In the genomic region with DNA sequence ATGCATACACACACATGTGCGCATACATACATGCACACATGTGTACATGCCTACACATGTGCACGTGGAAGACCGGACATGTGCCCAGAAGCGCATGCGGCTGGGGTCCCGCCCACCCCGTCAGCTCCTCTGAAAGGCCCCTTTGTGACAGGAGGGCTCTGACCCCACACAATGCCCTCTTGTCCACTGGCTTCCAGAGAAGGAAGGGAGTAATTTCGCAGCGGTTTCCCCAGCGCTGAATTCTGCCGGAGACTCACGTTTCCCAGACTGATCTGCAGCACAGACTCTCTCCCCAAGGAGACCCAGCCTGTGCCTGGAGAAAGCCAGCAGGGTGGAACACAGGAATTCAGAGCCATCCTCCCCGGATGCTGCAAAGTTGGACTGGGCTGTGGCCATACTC, we compare ENCODE assay signal across 18 mouse cellular contexts. TPM values are rescaled to one million over a fixed set of nuclear protein-coding genes. Genes with fewer than 3 reads are reported as not detected.
DNase-seq lines count a peak whose midpoint lies in the region; ATAC-seq lines count a peak whose summit lies in the region.
"Had no signal": no experiment of that assay in that cellular context is flagged by ENCODE, and none has a peak within 500 bp of the region (broad histone marks: within the 10 kb centered on the region; RNA-seq: fewer than 3 reads in every experiment).

No protein-coding gene starts in this region.

- no peak for ATAC-seq in forebrain, embryonic 14.5 days
- ATAC-seq in midbrain, embryonic 12.5 days (ENCODE audit: low FRiP score, low read depth): no peak
- ATAC-seq in midbrain, embryonic 16.5 days: no peak
- no peak for ATAC-seq in limb, embryonic 11.5 days (ENCODE audit: insufficient number of reproducible peaks, low FRiP score, low TSS enrichment, low read depth)
- ATAC-seq in stomach, embryonic 16.5 days (ENCODE audit: insufficient read depth, low FRiP score): no peak; the same call in 1 of the 2 replicates
- no peak for ATAC-seq in kidney, embryonic 16.5 days (ENCODE audit: low FRiP score, low TSS enrichment)
- ATAC-seq: intestine, embryonic 16.5 days had no signal

- H3K36me3 ChIP-seq in forebrain, embryonic 10.5 days (replicated peaks): no peaks in the 10 kb centered on the region
- H3K36me3 ChIP-seq in forebrain, embryonic 14.5 days (ENCODE audit: control insufficient read depth, insufficient read depth, low read length): no peaks in the 10 kb centered on the region
- no peaks in the 10 kb centered on the region for H3K36me3 ChIP-seq in midbrain, embryonic 12.5 days
- H3K36me3 ChIP-seq in midbrain, embryonic 16.5 days (ENCODE audit: control insufficient read depth, insufficient read depth, low read length): no peaks in the 10 kb centered on the region
- H3K36me3 ChIP-seq in limb, embryonic 11.5 days (ENCODE audit: control insufficient read depth, insufficient read depth, low read length): no peaks in the 10 kb centered on the region
- peaks cover 5% of the 10 kb centered on the region; the same call in 1 of the 2 replicates for H3K36me3 ChIP-seq in stomach, embryonic 16.5 days (ENCODE audit: control insufficient read depth, insufficient read depth, low read length)
- H3K36me3 ChIP-seq in kidney, embryonic 16.5 days (ENCODE audit: insufficient read depth, low read length): no peaks in the 10 kb centered on the region
- H3K36me3 ChIP-seq: heart, embryonic 10.5 days; liver, embryonic 15.5 days had no signal

- H3K4me2 ChIP-seq in forebrain, embryonic 14.5 days (ENCODE audit: low read length): no peak overlapping the region
- no peak overlapping the region for H3K4me2 ChIP-seq in midbrain, embryonic 12.5 days (replicated peaks)
- H3K4me2 ChIP-seq in midbrain, embryonic 16.5 days (ENCODE audit: low read length): no peak overlapping the region
- no peak overlapping the region for H3K4me2 ChIP-seq in limb, embryonic 11.5 days (ENCODE audit: low read depth, severe bottlenecking)
- H3K4me2 ChIP-seq in stomach, embryonic 16.5 days (ENCODE audit: low read depth, low read length): no peak overlapping the region
- no peak overlapping the region for H3K4me2 ChIP-seq in kidney, embryonic 16.5 days (replicated peaks; ENCODE audit: low read depth, low read length)
- H3K4me2 ChIP-seq: liver, embryonic 15.5 days; stomach, embryonic 15.5 days had no signal

- no peaks in the 10 kb centered on the region for H3K9me3 ChIP-seq in forebrain, embryonic 10.5 days
- H3K9me3 ChIP-seq in forebrain, embryonic 14.5 days (replicated peaks; ENCODE audit: control insufficient read depth, low read length): no peaks in the 10 kb centered on the region
- no peaks in the 10 kb centered on the region for H3K9me3 ChIP-seq in midbrain, embryonic 12.5 days
- H3K9me3 ChIP-seq in midbrain, embryonic 16.5 days (replicated peaks; ENCODE audit: control insufficient read depth, low read length, poor library complexity, severe bottlenecking): no peaks in the 10 kb centered on the region
- no peaks in the 10 kb centered on the region for H3K9me3 ChIP-seq in limb, embryonic 11.5 days (ENCODE audit: control insufficient read depth, low read length)
- no peaks in the 10 kb centered on the region for H3K9me3 ChIP-seq in stomach, embryonic 16.5 days (replicated peaks; ENCODE audit: control insufficient read depth, low read length)
- H3K9me3 ChIP-seq in kidney, embryonic 16.5 days (ENCODE audit: low read length): no peaks in the 10 kb centered on the region
- H3K9me3 ChIP-seq: heart, embryonic 10.5 days; liver, embryonic 15.5 days; stomach, embryonic 15.5 days had no signal

- H3K4me1 ChIP-seq in forebrain, embryonic 10.5 days: peaks cover 24% of the 10 kb centered on the region
- no peaks in the 10 kb centered on the region for H3K4me1 ChIP-seq in forebrain, embryonic 14.5 days (ENCODE audit: control insufficient read depth, insufficient read depth, low read length)
- peaks cover 6% of the 10 kb centered on the region for H3K4me1 ChIP-seq in midbrain, embryonic 12.5 days
- H3K4me1 ChIP-seq in midbrain, embryonic 16.5 days (ENCODE audit: control insufficient read depth, insufficient read depth, low read length): peaks cover 2% of the 10 kb centered on the region; the same call in 1 of the 2 replicates
- H3K4me1 ChIP-seq in limb, embryonic 11.5 days (ENCODE audit: control insufficient read depth, insufficient read depth, low read length): no peaks in the 10 kb centered on the region
- no peaks in the 10 kb centered on the region for H3K4me1 ChIP-seq in stomach, embryonic 16.5 days (ENCODE audit: control insufficient read depth, insufficient read depth, low read length)
- no peaks in the 10 kb centered on the region for H3K4me1 ChIP-seq in kidney, embryonic 16.5 days (ENCODE audit: insufficient read depth, low read length)
- H3K4me1 ChIP-seq: heart, embryonic 10.5 days; liver, embryonic 15.5 days; stomach, embryonic 15.5 days had no signal

- peak overlapping the region; percentile 26; the same call in 1 of the 2 replicates for H3K4me3 ChIP-seq in forebrain, embryonic 10.5 days
- no peak overlapping the region for H3K4me3 ChIP-seq in forebrain, embryonic 14.5 days (ENCODE audit: low read depth, low read length)
- no peak overlapping the region for H3K4me3 ChIP-seq in midbrain, embryonic 12.5 days
- H3K4me3 ChIP-seq in midbrain, embryonic 16.5 days (ENCODE audit: low read depth, low read length): no peak overlapping the region
- H3K4me3 ChIP-seq in limb, embryonic 11.5 days (ENCODE audit: low read depth, low read length): no peak overlapping the region
- no peak overlapping the region for H3K4me3 ChIP-seq in stomach, embryonic 16.5 days (replicated peaks; ENCODE audit: low read length)
- H3K4me3 ChIP-seq in kidney, embryonic 16.5 days (ENCODE audit: low read length): no peak overlapping the region
- H3K4me3 ChIP-seq: heart, embryonic 10.5 days; left cerebral cortex, adult 2 months; liver, embryonic 15.5 days; stomach, embryonic 15.5 days had no signal

- H3K27me3 ChIP-seq in forebrain, embryonic 10.5 days (ENCODE audit: poor library complexity, severe bottlenecking): peaks cover 87% of the 10 kb centered on the region
- 0 out of 2 replicates have a peak, but pooled peaks cover 10% of the 10 kb centered on the region for H3K27me3 ChIP-seq in forebrain, embryonic 14.5 days (replicated peaks; ENCODE audit: control insufficient read depth, insufficient read depth, low read length)
- H3K27me3 ChIP-seq in midbrain, embryonic 12.5 days: peaks cover 34% of the 10 kb centered on the region
- H3K27me3 ChIP-seq in midbrain, embryonic 16.5 days (ENCODE audit: control insufficient read depth, insufficient read depth, low read depth, low read length): peaks cover 8% of the 10 kb centered on the region
- 0 out of 2 replicates have a peak, but pooled peaks cover 2% of the 10 kb centered on the region for H3K27me3 ChIP-seq in limb, embryonic 11.5 days (ENCODE audit: control insufficient read depth, insufficient read depth, low read length)
- H3K27me3 ChIP-seq in stomach, embryonic 16.5 days (ENCODE audit: control insufficient read depth, insufficient read depth, low read length): no peaks in the 10 kb centered on the region
- peaks cover 49% of the 10 kb centered on the region for H3K27me3 ChIP-seq in kidney, embryonic 16.5 days (ENCODE audit: insufficient read depth, low read length)
- H3K27me3 ChIP-seq: stomach, embryonic 15.5 days had no signal

- no peak overlapping the region for H3K9ac ChIP-seq in forebrain, embryonic 14.5 days (ENCODE audit: low read length)
- 0 out of 2 replicates have a peak overlapping the region, but pooled peaks have one; percentile 11 for H3K9ac ChIP-seq in midbrain, embryonic 12.5 days (replicated peaks)
- H3K9ac ChIP-seq in midbrain, embryonic 16.5 days (ENCODE audit: low read depth, low read length): no peak overlapping the region
- no peak overlapping the region for H3K9ac ChIP-seq in limb, embryonic 11.5 days (ENCODE audit: low read length)
- no peak overlapping the region for H3K9ac ChIP-seq in stomach, embryonic 16.5 days (ENCODE audit: low read length)
- no peak overlapping the region for H3K9ac ChIP-seq in kidney, embryonic 16.5 days (replicated peaks; ENCODE audit: low read length)
- H3K9ac ChIP-seq: liver, embryonic 15.5 days; stomach, embryonic 15.5 days had no signal

- peak; percentile 48 for DNase-seq in forebrain, embryonic 10.5 days (ENCODE audit: extremely low spot score, low spot score)
- no peak for DNase-seq in forebrain, embryonic 14.5 days (ENCODE audit: low spot score)
- peak; percentile 43 for DNase-seq in limb, embryonic 11.5 days (ENCODE audit: low spot score)
- no peak for DNase-seq in left cerebral cortex, adult 9 months (ENCODE audit: low spot score in 2 of 2)
- DNase-seq: cerebellum, adult 2 months; gastrocnemius, postnatal 14 days; kidney, postnatal 25 days; lung, postnatal 14 days; thymus, postnatal 36 days had no signal

- H3K27ac ChIP-seq in forebrain, embryonic 10.5 days: peak overlapping the region; percentile 76
- no peak overlapping the region for H3K27ac ChIP-seq in forebrain, embryonic 14.5 days (ENCODE audit: low read depth, low read length)
- H3K27ac ChIP-seq in midbrain, embryonic 12.5 days (replicated peaks): no peak overlapping the region
- no peak overlapping the region for H3K27ac ChIP-seq in midbrain, embryonic 16.5 days (ENCODE audit: low read length)
- no peak overlapping the region; the same call in 1 of the 2 replicates for H3K27ac ChIP-seq in limb, embryonic 11.5 days (replicated peaks; ENCODE audit: low read depth, low read length)
- 0 out of 2 replicates have a peak overlapping the region, but pooled peaks have one; percentile 2 for H3K27ac ChIP-seq in stomach, embryonic 16.5 days (ENCODE audit: low read length)
- H3K27ac ChIP-seq in kidney, embryonic 16.5 days (ENCODE audit: low read length): no peak overlapping the region
- H3K27ac ChIP-seq: heart, embryonic 10.5 days; left cerebral cortex, adult 2 months; liver, embryonic 15.5 days; stomach, embryonic 15.5 days had no signal

- 32% methylated on average over 13 of the region's 13 CpGs for WGBS in forebrain, embryonic 10.5 days
- WGBS in forebrain, embryonic 14.5 days: 20% methylated on average over 13 of the region's 13 CpGs
- WGBS in midbrain, embryonic 12.5 days: 32% methylated on average over 13 of the region's 13 CpGs
- 38% methylated on average over 13 of the region's 13 CpGs for WGBS in midbrain, embryonic 16.5 days
- WGBS in limb, embryonic 11.5 days: 64% methylated on average over 13 of the region's 13 CpGs
- WGBS in stomach, embryonic 16.5 days: 63% methylated on average over 13 of the region's 13 CpGs
- 47% methylated on average over 13 of the region's 13 CpGs for WGBS in kidney, embryonic 16.5 days

RNA-seq across cellular contexts. Expression of a gene that starts 20.5 kb away (rescaled TPM):
- polyA plus RNA-seq in forebrain, embryonic 10.5 days (2016; fragmentation: Nextera tagmentation; extraction: Ambion mirVana): 2.5 and 2.9 TPM in 2 replicates
- 0.52 and 0.69 TPM in 2 replicates for polyA plus RNA-seq in forebrain, embryonic 14.5 days (2014; fragmentation: Nextera tagmentation; extraction: Ambion mirVana)
- polyA plus RNA-seq in midbrain, embryonic 12.5 days (2016; fragmentation: Nextera tagmentation; extraction: Ambion mirVana): 0.24 and 0.33 TPM in 2 replicates
- polyA plus RNA-seq in midbrain, embryonic 16.5 days (2015; fragmentation: Nextera tagmentation; extraction: Ambion mirVana): 0.91 and 1.1 TPM in 2 replicates
- polyA plus RNA-seq in limb, embryonic 11.5 days (2014; fragmentation: Nextera tagmentation; extraction: Ambion mirVana): 0.27 and 0.65 TPM in 2 replicates
- polyA plus RNA-seq in stomach, embryonic 16.5 days (2015; fragmentation: Nextera tagmentation; extraction: Ambion mirVana): 98.1 and 101 TPM in 2 replicates
- polyA plus RNA-seq in kidney, embryonic 16.5 days (2015; fragmentation: Nextera tagmentation; extraction: Ambion mirVana): 1.5 and 4.6 TPM in 2 replicates

RNA-seq across cellular contexts. Expression of a gene that starts 44.5 kb away (rescaled TPM):
- polyA plus RNA-seq in forebrain, embryonic 10.5 days (2016; fragmentation: Nextera tagmentation; extraction: Ambion mirVana): 69.1 and 69.5 TPM in 2 replicates
- polyA plus RNA-seq in forebrain, embryonic 14.5 days (2014; fragmentation: Nextera tagmentation; extraction: Ambion mirVana): 47.4 and 47.6 TPM in 2 replicates
- polyA plus RNA-seq in midbrain, embryonic 12.5 days (2016; fragmentation: Nextera tagmentation; extraction: Ambion mirVana): 59.6 and 61.4 TPM in 2 replicates
- polyA plus RNA-seq in midbrain, embryonic 16.5 days (2015; fragmentation: Nextera tagmentation; extraction: Ambion mirVana): 52.3 and 53.0 TPM in 2 replicates
- polyA plus RNA-seq in limb, embryonic 11.5 days (2014; fragmentation: Nextera tagmentation; extraction: Ambion mirVana): 61.9 and 64.6 TPM in 2 replicates
- polyA plus RNA-seq in stomach, embryonic 16.5 days (2015; fragmentation: Nextera tagmentation; extraction: Ambion mirVana): 51.1 and 57.5 TPM in 2 replicates
- polyA plus RNA-seq in kidney, embryonic 16.5 days (2015; fragmentation: Nextera tagmentation; extraction: Ambion mirVana): 75.7 and 81.1 TPM in 2 replicates

RNA-seq across cellular contexts. Expression of a gene that starts 52.3 kb away (rescaled TPM):
- 4.6 and 6.1 TPM in 2 replicates for polyA plus RNA-seq in forebrain, embryonic 10.5 days (2016; fragmentation: Nextera tagmentation; extraction: Ambion mirVana)
- 1.1 and 2.1 TPM in 2 replicates for polyA plus RNA-seq in forebrain, embryonic 14.5 days (2014; fragmentation: Nextera tagmentation; extraction: Ambion mirVana)
- 6.8 and 17.4 TPM in 2 replicates for polyA plus RNA-seq in midbrain, embryonic 12.5 days (2016; fragmentation: Nextera tagmentation; extraction: Ambion mirVana)
- polyA plus RNA-seq in midbrain, embryonic 16.5 days (2015; fragmentation: Nextera tagmentation; extraction: Ambion mirVana): 1.7 and 2.0 TPM in 2 replicates
- polyA plus RNA-seq in limb, embryonic 11.5 days (2014; fragmentation: Nextera tagmentation; extraction: Ambion mirVana): 3.2 and 4.2 TPM in 2 replicates
- polyA plus RNA-seq in stomach, embryonic 16.5 days (2015; fragmentation: Nextera tagmentation; extraction: Ambion mirVana): 0.12 and 0.14 TPM in 2 replicates
- polyA plus RNA-seq in kidney, embryonic 16.5 days (2015; fragmentation: Nextera tagmentation; extraction: Ambion mirVana): 24.9 and 27.3 TPM in 2 replicates
- polyA plus RNA-seq: liver, embryonic 15.5 days had no signal

Comparison
In these comparisons a context has a peak if more than half of its experiments do, and no peak if none do; other contexts are left out.
1. DNase-seq: peak in forebrain, embryonic 10.5 days (single experiment) and limb, embryonic 11.5 days (single experiment); none in forebrain, embryonic 14.5 days (single experiment) and left cerebral cortex, adult 9 months (0 of 2).
2. H3K27ac ChIP-seq: peak in forebrain, embryonic 10.5 days (single experiment) and stomach, embryonic 16.5 days (single experiment); none in forebrain, embryonic 14.5 days (single experiment), midbrain, embryonic 12.5 days (single experiment), midbrain, embryonic 16.5 days (single experiment), limb, embryonic 11.5 days (single experiment) and kidney, embryonic 16.5 days (single experiment).
3. RNA of a gene that starts 20.5 kb away (polyA plus RNA-seq): 98.1 to 101 TPM in stomach, embryonic 16.5 days; 1.5 to 4.6 TPM in kidney, embryonic 16.5 days, 2.5 to 2.9 TPM in forebrain, embryonic 10.5 days, 0.91 to 1.1 TPM in midbrain, embryonic 16.5 days, 0.52 to 0.69 TPM in forebrain, embryonic 14.5 days, 0.24 to 0.33 TPM in midbrain, embryonic 12.5 days and 0.27 to 0.65 TPM in limb, embryonic 11.5 days; every median in the first group is over 10 times any median in the second.